Mouse (Mus musculus) thymus, adult 2 months (tissue): ENCODE data around the gene C1qtnf1. TPM values are rescaled to one million over a fixed set of nuclear protein-coding genes. Genes with fewer than 3 reads are reported as not detected.

Experiments used
- DNase-seq: peaks from one replicate; pipeline ENCODE4 v3.0.0; 2021
- H3K27ac ChIP-seq: fragments of 200-500 bp; 2 replicates; pipeline ENCODE4 v1.5.1; 2012; ENCODE audit warnings: low read length, control low read depth; ENCODE audit not compliant: control insufficient read depth, insufficient read depth
- H3K27me3 ChIP-seq: fragments of 200-500 bp; 2 replicates; pipeline ENCODE4 v1.6.1; 2012; ENCODE audit warnings: mild to moderate bottlenecking, low read length, moderate library complexity, mixed read lengths; ENCODE audit not compliant: control insufficient read depth, insufficient read depth
- H3K36me3 ChIP-seq: fragments of 200-500 bp; 2 replicates; pipeline ENCODE4 v1.6.1; 2012; ENCODE audit warnings: mild to moderate bottlenecking, low read length, moderate library complexity; ENCODE audit not compliant: control insufficient read depth, insufficient read depth
- H3K4me1 ChIP-seq: fragments of 200-500 bp; replicated peaks from 2 replicates; pipeline ENCODE4 v1.6.1; 2012; ENCODE audit warnings: low read length; ENCODE audit not compliant: control insufficient read depth, insufficient read depth
- H3K4me3 ChIP-seq: fragments of 200-500 bp; 2 replicates; pipeline ENCODE4 v1.5.1; 2012; ENCODE audit warnings: mild to moderate bottlenecking, low read length, control low read depth, moderate library complexity; ENCODE audit not compliant: control insufficient read depth, insufficient read depth
- CTCF ChIP-seq: fragments of 200-500 bp; IDR thresholded peaks from 2 replicates; pipeline ENCODE4 v1.5.1; 2012; ENCODE audit warnings: mild to moderate bottlenecking, control low read depth, low read length, moderate library complexity, borderline replicate concordance; ENCODE audit not compliant: control insufficient read depth, poor library complexity, insufficient read depth; ENCODE audit errors: extremely low read depth
- POLR2A ChIP-seq: fragments of 200-500 bp; IDR thresholded peaks from 2 replicates; pipeline ENCODE4 v1.6.1; 2012; ENCODE audit warnings: mild to moderate bottlenecking, low read length, control low read depth, moderate library complexity; ENCODE audit not compliant: control insufficient read depth, poor library complexity, insufficient read depth; ENCODE audit errors: extremely low read depth
- WGBS: fragments of 180-500 bp; shearing (Covaris S2); methylation state at CpG from one replicate; pipeline ENCODE4 v1.1.7; 2018; 5-methylcytosine and 5-hydroxymethylcytosine counted together
- polyA plus RNA-seq: library from polyadenylated mRNA; depleted of rRNA; stranded (reverse); fragments of >200 nt; gene quantifications from 2 replicates; pipeline ENCODE4 v1.2.3, GENCODE M21; 2012

The C1qtnf1 gene
- polyA plus RNA-seq, 1 experiment = 10.6 TPM

DNA sequence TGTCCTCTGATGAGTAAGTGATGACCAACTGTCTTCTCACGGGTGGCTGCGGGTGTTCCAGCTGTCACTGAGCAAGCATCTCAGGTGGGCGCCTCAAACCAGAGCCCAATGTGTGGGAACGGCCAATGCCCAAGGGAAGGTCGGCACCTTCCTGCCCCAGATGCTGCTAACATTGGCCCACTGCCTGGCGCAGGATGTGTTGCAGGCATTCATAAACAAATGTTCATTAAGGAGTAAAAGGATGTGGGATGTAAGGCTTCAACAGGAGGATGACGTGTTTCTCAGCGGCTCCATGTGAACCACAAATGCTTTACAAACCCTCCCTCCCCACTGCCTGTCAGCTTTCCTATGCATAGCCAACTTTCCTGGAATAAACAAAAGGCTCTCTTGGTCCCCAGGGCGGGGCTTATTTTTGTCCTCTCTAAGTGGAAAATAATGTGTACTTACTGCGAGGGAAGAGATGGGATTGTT lies 5.4 kb downstream of the C1qtnf1 start:
- no peaks in the 10 kb centered on the region for H3K27me3 ChIP-seq
- H3K4me3 ChIP-seq = no peak overlapping the region
- H3K36me3 ChIP-seq = no peaks in the 10 kb centered on the region
- TF ChIP-seq POLR2A (no peak), CTCF (no peak)
- 82% methylated on average over 10 of the region's 10 CpGs for WGBS
- no peak overlapping the region for H3K27ac ChIP-seq
- DNase-seq = no peak
- H3K4me1 ChIP-seq = peaks cover 18% of the 10 kb centered on the region

GRCm38 (mm10) chr11:118434093-118434492 lies 6.1 kb downstream of the C1qtnf1 start:
- Histone ChIP-seq H3K36me3 (no peaks in the 10 kb centered on the region), H3K27me3 (no peaks in the 10 kb centered on the region), H3K27ac (no peak overlapping the region), H3K4me1 (peaks cover 12% of the 10 kb centered on the region), H3K4me3 (no peak overlapping the region)
- 80% methylated on average over 13 of the region's 13 CpGs for WGBS
- DNase-seq = no peak
- TF ChIP-seq POLR2A = no peak
- TF ChIP-seq CTCF = no peak

- 82% methylated on average over 6 of the region's 6 CpGs for WGBS
- DNase-seq = no peak
- Histone ChIP-seq H3K4me1 (peaks cover 7% of the 10 kb centered on the region), H3K27me3 (no peaks in the 10 kb centered on the region), H3K36me3 (no peaks in the 10 kb centered on the region), H3K4me3 (no peak overlapping the region), H3K27ac (no peak overlapping the region)
- TF ChIP-seq CTCF (no peak), POLR2A (no peak)
Observed at GRCm38 (mm10) chr11:118436471-118436935, 8.5 kb downstream of the C1qtnf1 start.

DNA sequence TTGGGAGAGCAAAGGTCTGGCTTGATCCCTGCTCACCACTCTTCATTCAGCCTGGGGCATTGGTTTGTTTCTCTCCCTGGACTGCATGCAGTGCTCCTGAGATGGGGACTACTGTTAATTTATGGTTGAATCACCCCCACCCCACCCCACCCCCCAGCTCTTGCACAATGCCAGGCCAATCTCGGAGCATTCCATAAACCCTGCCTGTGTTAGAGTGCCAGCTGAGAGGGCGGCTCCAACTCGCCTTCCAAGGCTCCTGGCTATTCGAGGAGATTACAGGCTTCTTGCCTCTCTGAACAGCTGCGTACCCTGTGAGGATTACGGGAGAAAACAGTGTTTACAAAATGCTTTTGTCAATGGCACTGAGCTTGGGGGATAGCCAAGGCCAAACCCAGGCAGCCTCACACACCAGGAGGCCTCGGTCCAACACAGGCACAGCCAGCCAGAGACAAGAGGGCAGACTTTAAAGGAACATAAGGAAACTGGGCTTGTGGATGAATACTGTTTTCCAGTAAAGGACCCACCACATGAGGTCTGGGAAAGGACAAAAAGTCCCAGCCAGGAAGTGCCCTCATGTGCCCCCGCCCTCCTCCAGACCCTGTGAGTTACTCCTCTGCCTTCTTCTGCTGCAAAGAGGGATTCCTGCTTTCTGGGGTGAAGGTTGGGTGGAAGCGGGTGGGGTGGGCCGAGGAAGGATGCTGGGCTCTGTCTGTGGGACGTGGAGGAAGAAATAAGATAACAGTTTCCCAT lies 10.8 kb downstream of the C1qtnf1 start:
- Histone ChIP-seq H3K27ac (no peak overlapping the region), H3K27me3 (no peaks in the 10 kb centered on the region), H3K4me1 (peaks cover 7% of the 10 kb centered on the region), H3K36me3 (no peaks in the 10 kb centered on the region), H3K4me3 (no peak overlapping the region)
- 86% methylated on average over 11 of the region's 11 CpGs for WGBS
- TF ChIP-seq CTCF = no peak
- TF ChIP-seq POLR2A = no peak
- no peak for DNase-seq

- Histone ChIP-seq H3K4me3 (no peak overlapping the region), H3K27ac (no peak overlapping the region), H3K4me1 (no peaks in the 10 kb centered on the region), H3K36me3 (no peaks in the 10 kb centered on the region), H3K27me3 (no peaks in the 10 kb centered on the region)
- TF ChIP-seq POLR2A (no peak), CTCF (no peak)
- no peak for DNase-seq
- 92% methylated on average over 13 of the region's 13 CpGs for WGBS
Observed at GRCm38 (mm10) chr11:118442691-118443090, 14.7 kb downstream of the C1qtnf1 start.

- no peaks in the 10 kb centered on the region for H3K36me3 ChIP-seq
- H3K4me3 ChIP-seq = no peak overlapping the region
- no peak overlapping the region for H3K27ac ChIP-seq
- TF ChIP-seq POLR2A = no peak
- peak; percentile 89 for TF ChIP-seq CTCF
- DNase-seq = peak; percentile 71
- H3K4me1 ChIP-seq = no peaks in the 10 kb centered on the region
- no peaks in the 10 kb centered on the region for H3K27me3 ChIP-seq
- WGBS = 40% methylated on average over 11 of the region's 11 CpGs
Observed at GRCm38 (mm10) chr11:118443201-118443970, 15.4 kb downstream of the C1qtnf1 start.
